Mouse (Mus musculus) megakaryocyte-erythroid progenitor cell, adult 5-6 weeks (primary cell): ENCODE measurements around the gene Fam124a. TPM values are rescaled to one million over a fixed set of nuclear protein-coding genes. Genes with fewer than 3 reads are reported as not detected.
"Not testable (repeated sequence)": the region's sequence is repeated elsewhere in the genome, so short reads cannot be mapped to it uniquely, and the experiment has no call there.

Source experiments
- ATAC-seq: replicated peaks from 2 replicates; pipeline ENCODE4 v1.8.0; 2016; ENCODE audit warnings: mild to moderate bottlenecking, inconsistent platforms; ENCODE audit not compliant: severe bottlenecking, poor library complexity, low FRiP score, low TSS enrichment
- total RNA-seq, 2 experiments: library from RNA; stranded (forward) in 1 of 2; stranded (reverse) in 1 of 2; fragments of 200-1000, 215-1000 nt in 1 of 2; fragments of >200 nt in 1 of 2; fragmentation: Nextera tagmentation in 1 of 2; gene quantifications; 2 replicates each; pipeline ENCODE4 v1.2.3; 2014 to 2017

The Fam124a gene
- total RNA-seq, 2 experiments from 2014 or later: not detected

GRCm38 (mm10) chr14:62570299-62570698 is 14.8 kb downstream of the Fam124a start:
- ATAC-seq: no peak

- ATAC-seq: no peak
Observed at GRCm38 (mm10) chr14:62573454-62573853, 17.9 kb downstream of the Fam124a start.

GRCm38 (mm10) chr14:62574906-62575305 is 19.4 kb downstream of the Fam124a start:
- no peak for ATAC-seq

- ATAC-seq: no peak
Observed at GRCm38 (mm10) chr14:62575862-62576261, 20.3 kb downstream of the Fam124a start.

GRCm38 (mm10) chr14:62580945-62581344 is 25.4 kb downstream of the Fam124a start:
- 0 out of 2 replicates have a peak, but pooled peaks have one; percentile 37 for ATAC-seq

GRCm38 (mm10) chr14:62581768-62582167 is 26.2 kb downstream of the Fam124a start:
- no peak for ATAC-seq

GRCm38 (mm10) chr14:62584637-62585036 is 29.1 kb downstream of the Fam124a start:
- ATAC-seq: no peak

GRCm38 (mm10) chr14:62585338-62585737 is 29.8 kb downstream of the Fam124a start:
- ATAC-seq: no peak

GRCm38 (mm10) chr14:62600109-62600522 is 44.6 kb downstream of the Fam124a start:
- ATAC-seq: no peak

GRCm38 (mm10) chr14:62602271-62602670 is 46.7 kb downstream of the Fam124a start:
- ATAC-seq: no peak

- ATAC-seq: no peak
Observed at GRCm38 (mm10) chr14:62602869-62603268, 47.3 kb downstream of the Fam124a start.

- ATAC-seq: no peak
Observed at GRCm38 (mm10) chr14:62607791-62608196, 52.3 kb downstream of the Fam124a start.

GRCm38 (mm10) chr14:62609904-62610303 is 54.4 kb downstream of the Fam124a start:
- ATAC-seq: no peak

- no peak for ATAC-seq
Observed at GRCm38 (mm10) chr14:62622393-62622792, 66.9 kb downstream of the Fam124a start.

- no peak for ATAC-seq
Observed at GRCm38 (mm10) chr14:62627951-62628350, 72.4 kb downstream of the Fam124a start.

GRCm38 (mm10) chr14:62637436-62638344 is 82.2 kb downstream of the Fam124a start:
- ATAC-seq: no peak

- ATAC-seq: no peak
Observed at GRCm38 (mm10) chr14:62638345-62638702, 82.8 kb downstream of the Fam124a start.

GRCm38 (mm10) chr14:62639111-62639510 is 83.6 kb downstream of the Fam124a start:
- ATAC-seq: no peak

- ATAC-seq: no peak
Observed at GRCm38 (mm10) chr14:62639551-62639950, 84.0 kb downstream of the Fam124a start.

- no peak for ATAC-seq
Observed at GRCm38 (mm10) chr14:62640396-62640795, 84.9 kb downstream of the Fam124a start.

- ATAC-seq: not testable (repeated sequence)
Observed at GRCm38 (mm10) chr14:62642368-62642767, 86.8 kb downstream of the Fam124a start.
